Mouse (Mus musculus) intestine, postnatal 0 days (tissue): ENCODE measurements at regions not wholly inside any gene's neighbourhood (a gene's known extent, or its start where the extent isn't known, plus 50 kb on each side); places are given as distances from the start of the nearest gene placed in this dataset. TPM values are rescaled to one million over a fixed set of nuclear protein-coding genes. Genes with fewer than 3 reads are reported as not detected.

ENCODE experiments used
- ATAC-seq: fragments of 200-750 bp; cut with Nextera tagmentation; 2 replicates; pipeline ENCODE4 v1.8.0; 2017; ENCODE audit warnings: mild to moderate bottlenecking, moderate TSS enrichment, moderate library complexity
- H3K27ac ChIP-seq: fragments of 300-500 bp; sonication (generic); 2 replicates; pipeline ENCODE4 v1.5.1; 2014; ENCODE audit warnings: mild to moderate bottlenecking, low read depth, low read length, moderate library complexity
- H3K27me3 ChIP-seq: fragments of 300-500 bp; sonication (generic); replicated peaks from 2 replicates; pipeline ENCODE4 v1.6.1; 2014; ENCODE audit warnings: low read length, mixed read lengths; ENCODE audit not compliant: control insufficient read depth, insufficient read depth
- H3K36me3 ChIP-seq: fragments of 300-500 bp; sonication (generic); 2 replicates; pipeline ENCODE4 v1.6.1; 2014; ENCODE audit warnings: mild to moderate bottlenecking, moderate library complexity; ENCODE audit not compliant: control insufficient read depth, insufficient read depth
- H3K4me1 ChIP-seq: fragments of 300-500 bp; sonication (generic); replicated peaks from 2 replicates; pipeline ENCODE4 v1.6.1; 2014; ENCODE audit warnings: antibody characterized with exemption, low read length, mixed read lengths; ENCODE audit not compliant: control insufficient read depth, insufficient read depth
- H3K4me2 ChIP-seq: fragments of 300-500 bp; sonication (generic); replicated peaks from 2 replicates; pipeline ENCODE4 v1.6.1; 2014; ENCODE audit warnings: low read depth, mild to moderate bottlenecking, moderate library complexity
- H3K4me3 ChIP-seq: fragments of 300-500 bp; sonication (generic); 2 replicates; pipeline ENCODE4 v1.5.1; 2014; ENCODE audit warnings: low read depth, low read length
- H3K9ac ChIP-seq: fragments of 300-500 bp; sonication (generic); 2 replicates; pipeline ENCODE4 v1.6.1; 2014; ENCODE audit warnings: mild to moderate bottlenecking, low read depth, low read length
- H3K9me3 ChIP-seq: fragments of 300-500 bp; sonication (generic); 2 replicates; pipeline ENCODE4 v1.6.1; 2016; ENCODE audit warnings: mixed run types; ENCODE audit not compliant: control insufficient read depth
- CTCF ChIP-seq: sonication (generic); IDR thresholded peaks from 2 replicates; pipeline ENCODE4 v1.5.1; 2016; ENCODE audit warnings: low read depth, mild to moderate bottlenecking, control low read depth, antibody characterized with exemption, moderate library complexity
- WGBS: fragments of 180-500 bp; shearing (Covaris S2); extraction: QIAGEN DNeasy Blood & Tissue Kit; methylation state at CpG from one replicate; pipeline ENCODE4 v1.1.7; 2014; 5-methylcytosine and 5-hydroxymethylcytosine counted together
- microRNA-seq: library from miRNA; unstranded; fragments of <30 nt; microRNA quantifications from one replicate; pipeline ENCODE4, GENCODE M21; 2016

- no peak for ATAC-seq
- Histone ChIP-seq H3K27ac (no peak overlapping the region), H3K9me3 (no peaks in the 10 kb centered on the region), H3K9ac (no peak overlapping the region), H3K4me2 (no peak overlapping the region), H3K36me3 (no peaks in the 10 kb centered on the region), H3K27me3 (no peaks in the 10 kb centered on the region), H3K4me1 (0 out of 2 replicates have a peak, but pooled peaks cover 1% of the 10 kb centered on the region), H3K4me3 (no peak overlapping the region)
- 69% methylated on average over 11 of the region's 11 CpGs for WGBS
- no peak for TF ChIP-seq CTCF
These were observed 65.9 kb upstream of the Klf7 start for GRCm38 (mm10) chr1:64187796-64188513.

- no peak overlapping the region for H3K9ac ChIP-seq
- WGBS, result 65% methylated on average over 4 of the region's 4 CpGs
- no peaks in the 10 kb centered on the region for H3K9me3 ChIP-seq
- H3K4me1 ChIP-seq, result no peaks in the 10 kb centered on the region
- H3K36me3 ChIP-seq, result no peaks in the 10 kb centered on the region
- no peak for ATAC-seq
- H3K27me3 ChIP-seq, result no peaks in the 10 kb centered on the region
- no peak overlapping the region for H3K4me2 ChIP-seq
- no peak overlapping the region for H3K27ac ChIP-seq
- no peak overlapping the region for H3K4me3 ChIP-seq
- no peak for TF ChIP-seq CTCF
These were observed 51.6 kb upstream of the Klf7 start for GRCm38 (mm10) chr1:64173708-64174107.

DNA sequence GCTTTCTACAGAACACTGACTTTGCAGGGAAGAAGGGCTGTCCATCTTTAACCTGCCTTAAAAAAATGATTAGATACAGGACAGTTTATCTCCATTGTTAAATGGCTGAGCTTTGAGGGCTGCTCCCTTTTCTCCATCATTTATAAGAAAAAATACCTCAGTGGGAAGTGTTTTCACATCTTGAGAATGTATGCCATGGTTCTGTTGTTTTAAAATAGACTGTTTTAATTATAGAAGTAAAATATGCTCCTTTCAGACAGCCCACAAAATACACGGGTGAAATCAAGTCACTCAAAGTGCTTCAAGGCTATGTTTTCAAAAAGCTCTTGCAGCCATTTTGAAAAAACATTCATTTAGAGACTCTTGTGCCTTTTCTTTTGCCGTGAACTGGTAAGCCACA, 50.0 kb upstream of the Klf7 start:
- Histone ChIP-seq H3K9me3 (no peaks in the 10 kb centered on the region), H3K4me2 (no peak overlapping the region), H3K4me1 (no peaks in the 10 kb centered on the region), H3K4me3 (no peak overlapping the region), H3K9ac (no peak overlapping the region), H3K27me3 (no peaks in the 10 kb centered on the region), H3K27ac (no peak overlapping the region), H3K36me3 (no peaks in the 10 kb centered on the region)
- ATAC-seq, result no peak
- no peak for TF ChIP-seq CTCF
- WGBS, result 66% methylated on average over 2 of the region's 2 CpGs

Small RNA genes in the stretch of these regions (microRNA-seq; reads per million reads assigned to microRNA genes)
- gene Gm25748, result not detected
